Mouse (Mus musculus) small intestine, adult 2 months (tissue): Measurements from ENCODE around the gene Ces1g. TPM values are rescaled to one million over a fixed set of nuclear protein-coding genes. Genes with fewer than 3 reads are reported as not detected.

Source experiments
- H3K27ac ChIP-seq: fragments of 200-500 bp; 2 replicates; pipeline ENCODE4 v1.5.1; 2012; ENCODE audit warnings: low read depth, low read length, control low read depth, inconsistent platforms; ENCODE audit not compliant: insufficient read depth
- H3K27me3 ChIP-seq: fragments of 200-500 bp; 2 replicates; pipeline ENCODE4 v1.6.1; 2012; ENCODE audit warnings: mild to moderate bottlenecking, moderate library complexity, low read length, inconsistent platforms; ENCODE audit not compliant: control insufficient read depth, insufficient read depth
- H3K36me3 ChIP-seq: fragments of 200-500 bp; 2 replicates; pipeline ENCODE4 v1.6.1; 2012; ENCODE audit warnings: mild to moderate bottlenecking, low read length, control low read depth, inconsistent platforms; ENCODE audit not compliant: control insufficient read depth, insufficient read depth
- H3K4me1 ChIP-seq: fragments of 200-500 bp; 2 replicates; pipeline ENCODE4 v1.6.1; 2012; ENCODE audit warnings: low read length, inconsistent platforms, mixed read lengths; ENCODE audit not compliant: control insufficient read depth, insufficient read depth, insufficient read length
- H3K4me3 ChIP-seq: fragments of 200-500 bp; 2 replicates; pipeline ENCODE4 v1.5.1; 2012; ENCODE audit warnings: low read depth, mild to moderate bottlenecking, control low read depth, inconsistent platforms, low read length, moderate library complexity
- CTCF ChIP-seq: fragments of 200-500 bp; IDR thresholded peaks from 2 replicates; pipeline ENCODE4 v1.5.1; 2012; ENCODE audit warnings: low read depth, mild to moderate bottlenecking, control low read depth, inconsistent platforms, low read length, moderate library complexity, mixed read lengths; ENCODE audit not compliant: insufficient replicate concordance, insufficient read length; ENCODE audit errors: extremely low read depth
- POLR2A ChIP-seq: fragments of 200-500 bp; IDR thresholded peaks from 2 replicates; pipeline ENCODE4 v1.6.1; 2012; ENCODE audit warnings: low read depth, mild to moderate bottlenecking, control low read depth, inconsistent platforms, low read length, moderate library complexity
- WGBS: fragments of 180-500 bp; shearing (Covaris S2); methylation state at CpG from one replicate; pipeline ENCODE4 v1.1.7; 2018; 5-methylcytosine and 5-hydroxymethylcytosine counted together
- polyA plus RNA-seq: library from polyadenylated mRNA; depleted of rRNA; stranded (reverse); fragments of >200 nt; gene quantifications from 2 replicates; pipeline ENCODE4 v1.2.3, GENCODE M21; 2012

Gene Ces1g
- polyA plus RNA-seq, 1 experiment, result 0.34 TPM

- Histone ChIP-seq H3K36me3 (no peaks in the 10 kb centered on the region), H3K4me1 (no peaks in the 10 kb centered on the region), H3K27ac (no peak overlapping the region), H3K27me3 (no peaks in the 10 kb centered on the region), H3K4me3 (no peak overlapping the region)
- 27% methylated on average over 2 of the region's 2 CpGs for WGBS
- TF ChIP-seq POLR2A (no peak), CTCF (no peak)
Measured at GRCm38 (mm10) chr8:93325123-93325522, 12.0 kb downstream of the Ces1g start.

- no peak overlapping the region for H3K4me3 ChIP-seq
- no peaks in the 10 kb centered on the region for H3K36me3 ChIP-seq
- no peaks in the 10 kb centered on the region for H3K4me1 ChIP-seq
- no peak overlapping the region for H3K27ac ChIP-seq
- no peaks in the 10 kb centered on the region for H3K27me3 ChIP-seq
- 92% methylated on average over 2 of the region's 2 CpGs for WGBS
- TF ChIP-seq CTCF (no peak), POLR2A (no peak)
Measured at GRCm38 (mm10) chr8:93317031-93317430, 20.1 kb downstream of the Ces1g start.

GRCm38 (mm10) chr8:93315557-93315956 is 21.6 kb downstream of the Ces1g start:
- Histone ChIP-seq H3K27ac (no peak overlapping the region), H3K27me3 (no peaks in the 10 kb centered on the region), H3K4me1 (no peaks in the 10 kb centered on the region), H3K36me3 (no peaks in the 10 kb centered on the region), H3K4me3 (no peak overlapping the region)
- WGBS, result 87% methylated on average over 2 of the region's 2 CpGs
- TF ChIP-seq POLR2A (no peak), CTCF (no peak)

GRCm38 (mm10) chr8:93283896-93284295 is 53.2 kb downstream of the Ces1g start:
- Histone ChIP-seq H3K27ac (no peak overlapping the region), H3K4me1 (peaks cover 10% of the 10 kb centered on the region; the same call in 1 of the 2 replicates), H3K4me3 (no peak overlapping the region), H3K36me3 (no peaks in the 10 kb centered on the region), H3K27me3 (no peaks in the 10 kb centered on the region)
- no peak for TF ChIP-seq CTCF
- TF ChIP-seq POLR2A, result no peak
- 37% methylated on average over 2 of the region's 2 CpGs for WGBS

- H3K4me1 ChIP-seq, result peaks cover 14% of the 10 kb centered on the region; the same call in 1 of the 2 replicates
- TF ChIP-seq POLR2A, result no peak
- H3K4me3 ChIP-seq, result no peak overlapping the region
- H3K36me3 ChIP-seq, result no peaks in the 10 kb centered on the region
- 66% methylated on average over 3 of the region's 3 CpGs for WGBS
- peak overlapping the region; percentile 7; the same call in 1 of the 2 replicates for H3K27ac ChIP-seq
- H3K27me3 ChIP-seq, result no peaks in the 10 kb centered on the region
Measured at GRCm38 (mm10) chr8:93282349-93282748, 54.8 kb downstream of the Ces1g start.

GRCm38 (mm10) chr8:93279556-93279955 is 57.6 kb downstream of the Ces1g start, which contains the start of gene Ces1f:
Gene Ces1f, minus strand, starts transcription at chr8:93279747.
- 87% methylated on average over 1 of the region's 1 CpGs for WGBS
- Histone ChIP-seq H3K36me3 (no peaks in the 10 kb centered on the region; the same call in 1 of the 2 replicates), H3K27me3 (no peaks in the 10 kb centered on the region), H3K4me1 (peaks cover 28% of the 10 kb centered on the region; the same call in 1 of the 2 replicates), H3K4me3 (peak within 1 kb of the TSS; percentile 22; the same call in 1 of the 2 replicates), H3K27ac (peak within 1 kb of the TSS; percentile 68; the same call in 1 of the 2 replicates)
- no peak for TF ChIP-seq POLR2A
- TF ChIP-seq CTCF, result no peak

- Histone ChIP-seq H3K4me3 (peak overlapping the region; percentile 27; the same call in 1 of the 2 replicates), H3K27me3 (no peaks in the 10 kb centered on the region), H3K4me1 (peaks cover 33% of the 10 kb centered on the region; the same call in 1 of the 2 replicates), H3K36me3 (no peaks in the 10 kb centered on the region; the same call in 1 of the 2 replicates), H3K27ac (peak overlapping the region; percentile 68; the same call in 1 of the 2 replicates)
- TF ChIP-seq POLR2A (no peak), CTCF (no peak)
- 57% methylated on average over 4 of the region's 4 CpGs for WGBS
Measured at GRCm38 (mm10) chr8:93278176-93278805, 58.8 kb downstream of the Ces1g start.

GRCm38 (mm10) chr8:93274609-93275008 is 62.5 kb downstream of the Ces1g start:
- WGBS, result 68% methylated on average over 4 of the region's 4 CpGs
- no peaks in the 10 kb centered on the region for H3K27me3 ChIP-seq
- no peak for TF ChIP-seq CTCF
- no peak for TF ChIP-seq POLR2A
- H3K27ac ChIP-seq, result peak overlapping the region; percentile 11; the same call in 1 of the 2 replicates
- peaks cover 4% of the 10 kb centered on the region; the same call in 1 of the 2 replicates for H3K36me3 ChIP-seq
- H3K4me3 ChIP-seq, result no peak overlapping the region
- H3K4me1 ChIP-seq, result peaks cover 39% of the 10 kb centered on the region; the same call in 1 of the 2 replicates
